Mouse (Mus musculus) liver, embryonic 13.5 days (tissue): Measurements from ENCODE around the gene Sema4c. TPM values are rescaled to one million over a fixed set of nuclear protein-coding genes. Genes with fewer than 3 reads are reported as not detected.

Source experiments
- microRNA-seq: library from miRNA; unstranded; fragments of <30 nt; microRNA quantifications from one replicate; pipeline ENCODE4, GENCODE M21; 2016
- polyA plus RNA-seq: library from polyadenylated mRNA; unstranded; fragments of >200 nt; fragmentation: Nextera tagmentation; extraction: Ambion mirVana; gene quantifications from 2 replicates; pipeline ENCODE4 v1.2.1, GENCODE M21; 2015

The Sema4c gene
- polyA plus RNA-seq, 1 experiment from 2014 or later: 1.8 TPM

Small RNA genes within 50 kb of the gene (microRNA-seq; reads per million reads assigned to microRNA genes)
- not detected for gene Gm47280

Other genes starting within 250 kb of the Sema4c start
- gene Kansl3, start 189.2 kb downstream of the Sema4c start, polyA plus RNA-seq: 10.9 and 12.2 TPM in 2 replicates
- gene Fer1l5, start 186.1 kb downstream of the Sema4c start, polyA plus RNA-seq: 0.23 TPM in 2 replicates
- 13.2 and 16.3 TPM in 2 replicates for gene Lman2l, start 113.1 kb downstream of the Sema4c start, polyA plus RNA-seq
- 3.2 and 3.5 TPM in 2 replicates for gene Cnnm4, start 86.7 kb downstream of the Sema4c start, polyA plus RNA-seq
- gene Cnnm3, start 46.5 kb downstream of the Sema4c start, polyA plus RNA-seq: 0.97 and 0.98 TPM in 2 replicates
- gene Ankrd23, start 21.5 kb downstream of the Sema4c start, polyA plus RNA-seq: 2.4 and 2.5 TPM in 2 replicates
- gene Gm42417, start 18.9 kb downstream of the Sema4c start, polyA plus RNA-seq: 0.14 TPM in 1 of 2 replicates, not detected in the other
- gene Ankrd39, start 10.9 kb downstream of the Sema4c start, polyA plus RNA-seq: 7.2 and 7.4 TPM in 2 replicates
- 0.15 and 0.17 TPM in 2 replicates for gene Fam178b, start 124.8 kb upstream of the Sema4c start, polyA plus RNA-seq
- 499 and 526 TPM in 2 replicates for gene Cox5b, start 133.1 kb upstream of the Sema4c start, polyA plus RNA-seq
- not detected in 2 replicates for gene 4933424G06Rik, start 151.8 kb upstream of the Sema4c start, polyA plus RNA-seq
- gene Actr1b, start 156.1 kb upstream of the Sema4c start, polyA plus RNA-seq: 34.3 and 37.8 TPM in 2 replicates
- not detected in 2 replicates for gene Zap70, start 203.4 kb upstream of the Sema4c start, polyA plus RNA-seq